Mouse (Mus musculus): ENCODE results near the gene Hpca. TPM values are rescaled to one million over a fixed set of nuclear protein-coding genes. Genes with fewer than 3 reads are reported as not detected.

Hpca gene
- polyA plus RNA-seq, 1 experiment from 2014 or later, result 19.6 TPM

DNA sequence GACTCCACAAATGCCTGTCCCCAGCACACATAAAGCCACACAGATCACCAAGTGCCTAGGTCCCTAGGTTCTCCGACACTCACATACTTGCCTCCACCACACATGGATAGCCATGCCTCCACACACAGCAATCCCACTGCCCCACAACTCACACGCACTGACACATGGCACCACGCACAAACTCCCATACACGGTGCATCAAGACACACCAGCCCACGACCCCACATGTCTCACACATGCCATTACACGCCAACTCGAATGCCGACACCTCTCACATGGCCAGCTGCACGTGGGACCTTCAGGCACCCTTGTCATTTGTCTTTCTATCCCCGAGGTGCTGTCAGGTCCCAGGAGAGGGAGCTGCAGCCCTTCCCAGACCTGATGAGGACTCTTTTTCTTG is 2.1 kb downstream of the Hpca start:
- Histone ChIP-seq H3K36me3 (ENCODE audit: poor library complexity, severe bottlenecking) (no peaks in the 10 kb centered on the region), H3K4me3 (no peak overlapping the region), H3K4me1 (peaks cover 37% of the 10 kb centered on the region), H3K27ac (no peak overlapping the region), H3K9ac (no peak overlapping the region), H3K9me3 (replicated peaks) (no peaks in the 10 kb centered on the region), H3K4me2 (peak overlapping the region; percentile 87; the same call in 1 of the 2 replicates), H3K27me3 (peaks cover 58% of the 10 kb centered on the region)
- ATAC-seq, result no peak
- 80% methylated on average over 10 of the region's 10 CpGs for WGBS

DNA sequence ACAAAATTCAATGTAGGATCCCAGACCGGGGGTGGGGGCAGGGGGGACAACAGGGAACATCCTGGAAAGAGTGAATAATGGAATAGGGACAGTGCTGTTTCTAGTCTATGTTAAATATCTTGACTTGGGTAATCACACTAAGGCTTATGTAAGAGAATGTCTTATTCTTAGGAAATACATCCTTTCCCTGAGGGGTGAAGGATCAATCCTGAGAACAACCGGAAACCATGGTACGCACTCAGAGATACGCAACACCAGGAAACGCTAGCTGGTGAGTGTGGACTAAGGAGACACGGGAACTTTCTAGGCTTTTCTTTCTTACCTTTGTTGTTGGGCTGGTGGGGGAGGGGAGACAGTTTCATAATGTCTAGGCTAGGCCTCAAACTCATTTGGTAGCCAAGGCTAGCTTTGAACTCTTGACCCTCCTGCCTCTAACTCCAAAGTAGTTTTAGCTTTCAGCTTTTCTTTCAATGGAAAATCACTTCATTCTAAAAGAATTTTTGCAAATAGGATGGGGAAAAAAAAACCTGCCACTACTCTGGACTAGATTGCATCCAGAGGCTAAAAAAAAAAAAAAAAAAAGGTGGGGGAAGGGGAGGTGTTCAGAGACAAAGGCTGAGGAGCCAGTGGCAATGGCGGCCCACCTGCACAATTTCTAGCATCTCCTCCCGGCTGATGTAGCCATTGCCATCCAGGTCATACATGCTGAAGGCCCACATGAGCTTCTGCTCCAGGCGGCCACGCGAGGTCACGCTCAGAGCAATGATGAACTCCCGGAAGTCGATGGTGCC is 3.9 kb downstream of the Hpca start:
- H3K9me3 ChIP-seq (replicated peaks), result no peaks in the 10 kb centered on the region
- H3K36me3 ChIP-seq (ENCODE audit: poor library complexity, severe bottlenecking), result no peaks in the 10 kb centered on the region
- H3K27me3 ChIP-seq, result peaks cover 45% of the 10 kb centered on the region
- no peak overlapping the region for H3K4me2 ChIP-seq
- 87% methylated on average over 14 of the region's 14 CpGs for WGBS
- H3K27ac ChIP-seq, result no peak overlapping the region
- H3K9ac ChIP-seq, result no peak overlapping the region
- no peak for ATAC-seq
- peaks cover 42% of the 10 kb centered on the region for H3K4me1 ChIP-seq
- no peak overlapping the region for H3K4me3 ChIP-seq

- ATAC-seq, result no peak
- Histone ChIP-seq H3K36me3 (ENCODE audit: poor library complexity, severe bottlenecking) (no peaks in the 10 kb centered on the region), H3K4me1 (peaks cover 51% of the 10 kb centered on the region), H3K4me3 (no peak overlapping the region), H3K4me2 (no peak overlapping the region), H3K27ac (no peak overlapping the region), H3K9me3 (replicated peaks) (no peaks in the 10 kb centered on the region), H3K9ac (no peak overlapping the region), H3K27me3 (peaks cover 35% of the 10 kb centered on the region)
- 88% methylated on average over 8 of the region's 8 CpGs for WGBS
Observed at GRCm38 (mm10) chr4:129116703-129117102, 5.1 kb downstream of the Hpca start.

- WGBS, result 29% methylated on average over 28 of the region's 28 CpGs
- no peaks in the 10 kb centered on the region for H3K9me3 ChIP-seq (replicated peaks)
- no peaks in the 10 kb centered on the region for H3K36me3 ChIP-seq (ENCODE audit: poor library complexity, severe bottlenecking)
- no peak overlapping the region for H3K9ac ChIP-seq
- 0 out of 2 replicates have a peak overlapping the region, but pooled peaks have one; percentile 11 for H3K4me2 ChIP-seq
- H3K4me3 ChIP-seq, result no peak overlapping the region
- peak; percentile 97 for ATAC-seq
- H3K4me1 ChIP-seq, result peaks cover 34% of the 10 kb centered on the region
- H3K27me3 ChIP-seq, result peaks cover 6% of the 10 kb centered on the region; the same call in 1 of the 2 replicates
- peak overlapping the region; percentile 28 for H3K27ac ChIP-seq
Observed at GRCm38 (mm10) chr4:129113083-129113988, 8.5 kb downstream of the Hpca start.

GRCm38 (mm10) chr4:129112231-129112630 is 9.6 kb downstream of the Hpca start:
- H3K36me3 ChIP-seq (ENCODE audit: poor library complexity, severe bottlenecking), result no peaks in the 10 kb centered on the region
- no peak overlapping the region for H3K27ac ChIP-seq
- H3K4me2 ChIP-seq, result no peak overlapping the region
- no peak overlapping the region for H3K9ac ChIP-seq
- ATAC-seq, result no peak
- WGBS, result 69% methylated on average over 13 of the region's 13 CpGs
- no peak overlapping the region for H3K4me3 ChIP-seq
- H3K27me3 ChIP-seq, result peaks cover 15% of the 10 kb centered on the region
- no peaks in the 10 kb centered on the region for H3K9me3 ChIP-seq (replicated peaks)
- peaks cover 34% of the 10 kb centered on the region for H3K4me1 ChIP-seq

GRCm38 (mm10) chr4:129111350-129111749 is 10.5 kb downstream of the Hpca start:
- no peak for ATAC-seq
- Histone ChIP-seq H3K36me3 (ENCODE audit: poor library complexity, severe bottlenecking) (no peaks in the 10 kb centered on the region), H3K4me1 (peaks cover 34% of the 10 kb centered on the region), H3K9me3 (replicated peaks) (no peaks in the 10 kb centered on the region), H3K4me2 (no peak overlapping the region), H3K27ac (no peak overlapping the region), H3K4me3 (no peak overlapping the region), H3K9ac (no peak overlapping the region), H3K27me3 (peaks cover 24% of the 10 kb centered on the region)
- WGBS, result 59% methylated on average over 11 of the region's 11 CpGs

DNA sequence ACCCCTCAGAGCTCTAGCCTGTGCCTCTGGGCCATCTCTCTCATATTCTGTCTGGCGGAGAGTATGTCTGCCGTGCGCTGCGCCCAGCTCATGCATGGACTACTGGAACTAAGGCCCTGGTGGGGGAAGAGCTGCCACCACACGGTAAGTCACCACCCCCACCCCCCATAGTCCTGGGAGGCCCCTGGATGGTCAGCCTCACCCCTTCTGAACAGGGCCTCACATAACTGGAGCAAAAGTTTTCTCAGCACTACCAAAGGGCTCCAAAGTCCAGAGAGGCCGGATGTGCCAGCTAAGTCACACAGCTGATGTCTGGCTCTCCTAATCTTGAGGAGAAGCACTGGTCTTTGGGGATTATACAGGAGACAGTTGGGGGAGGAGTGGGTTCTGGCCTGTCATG is 11.0 kb downstream of the Hpca start:
- Histone ChIP-seq H3K4me3 (no peak overlapping the region), H3K36me3 (ENCODE audit: poor library complexity, severe bottlenecking) (no peaks in the 10 kb centered on the region), H3K9ac (no peak overlapping the region), H3K27me3 (peaks cover 30% of the 10 kb centered on the region), H3K9me3 (replicated peaks) (no peaks in the 10 kb centered on the region), H3K27ac (no peak overlapping the region), H3K4me2 (no peak overlapping the region), H3K4me1 (peaks cover 31% of the 10 kb centered on the region)
- 93% methylated on average over 6 of the region's 6 CpGs for whole genome bisulfite sequencing
- ATAC-seq, result no peak

- WGBS, result 89% methylated on average over 7 of the region's 7 CpGs
- Histone ChIP-seq H3K27me3 (peaks cover 51% of the 10 kb centered on the region), H3K4me1 (peaks cover 23% of the 10 kb centered on the region)
Observed at GRCm38 (mm10) chr4:129108624-129109023, 13.2 kb downstream of the Hpca start.

DNA sequence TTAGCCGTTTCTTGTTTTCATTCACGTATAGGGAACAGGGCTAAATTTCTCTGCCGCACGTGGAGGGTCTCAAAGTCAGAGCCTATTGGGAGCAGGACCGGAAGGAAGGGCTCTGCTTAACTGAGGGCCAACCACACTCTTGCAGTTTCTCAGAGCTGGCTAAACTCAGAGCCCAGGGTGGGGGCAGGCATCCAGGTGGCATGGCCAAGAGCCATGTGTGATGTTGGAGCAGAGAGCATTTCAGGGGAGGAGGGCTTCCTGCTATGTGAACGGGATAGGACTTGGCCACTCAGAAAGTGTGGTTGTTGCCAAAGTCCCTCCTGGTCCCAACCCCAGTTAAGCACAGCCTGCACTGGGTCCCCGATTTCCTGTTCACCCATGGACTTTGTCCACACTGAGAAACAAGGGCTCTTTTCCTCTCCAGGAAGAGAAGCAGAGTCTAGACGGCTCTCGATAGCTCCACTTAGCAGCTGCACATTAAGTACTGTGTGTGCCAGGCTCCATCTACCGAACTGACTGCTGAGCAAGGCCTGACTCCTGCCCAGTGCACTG is 14.4 kb downstream of the Hpca start:
- Histone ChIP-seq H3K4me2 (no peak overlapping the region), H3K4me3 (no peak overlapping the region), H3K27me3 (peaks cover 60% of the 10 kb centered on the region), H3K9me3 (replicated peaks) (no peaks in the 10 kb centered on the region), H3K27ac (no peak overlapping the region), H3K4me1 (peaks cover 13% of the 10 kb centered on the region), H3K36me3 (ENCODE audit: poor library complexity, severe bottlenecking) (no peaks in the 10 kb centered on the region), H3K9ac (no peak overlapping the region)
- ATAC-seq, result no peak
- WGBS, result 70% methylated on average over 10 of the region's 10 CpGs

More at GRCm38 (mm10) chr4:129108624-129109023, 13.2 kb downstream of the Hpca start:
- no peak overlapping the region for H3K4me3 ChIP-seq
- no peak overlapping the region for H3K4me2 ChIP-seq
- H3K9me3 ChIP-seq (replicated peaks), result no peaks in the 10 kb centered on the region
- no peaks in the 10 kb centered on the region for H3K36me3 ChIP-seq (ENCODE audit: poor library complexity, severe bottlenecking)
- ATAC-seq, result no peak
- H3K27ac ChIP-seq, result no peak overlapping the region
- no peak overlapping the region for H3K9ac ChIP-seq

GRCm38 (mm10) chr4:129106073-129106472 is 15.8 kb downstream of the Hpca start:
- no peak overlapping the region for H3K4me3 ChIP-seq
- no peak for ATAC-seq
- peaks cover 6% of the 10 kb centered on the region; the same call in 1 of the 2 replicates for H3K4me1 ChIP-seq
- no peaks in the 10 kb centered on the region for H3K9me3 ChIP-seq (replicated peaks)
- no peaks in the 10 kb centered on the region for H3K36me3 ChIP-seq (ENCODE audit: poor library complexity, severe bottlenecking)
- 23% methylated on average over 9 of the region's 9 CpGs for WGBS
- no peak overlapping the region for H3K9ac ChIP-seq
- H3K27ac ChIP-seq, result no peak overlapping the region
- H3K27me3 ChIP-seq, result peaks cover 61% of the 10 kb centered on the region
- no peak overlapping the region for H3K4me2 ChIP-seq

DNA sequence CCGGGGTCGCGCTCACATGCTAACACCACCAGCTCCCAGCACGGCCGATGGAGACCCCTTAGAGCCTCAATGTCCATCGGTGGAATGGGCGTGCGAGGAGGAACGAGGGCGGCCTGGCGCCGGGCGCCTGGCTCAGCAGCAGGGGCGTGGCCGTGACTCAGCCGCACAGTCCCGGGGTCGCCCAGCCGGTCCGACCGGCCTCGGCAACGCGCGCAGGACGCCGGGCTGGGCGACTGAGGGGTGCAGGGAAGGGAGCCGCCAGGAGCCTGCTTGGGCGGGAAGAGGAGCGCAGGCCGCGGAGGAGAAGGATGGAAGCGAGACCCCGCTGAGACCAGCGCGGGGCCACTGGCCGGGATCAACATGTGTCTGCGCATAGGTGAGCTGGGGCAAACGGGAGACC is 16.5 kb downstream of the Hpca start, which contains the start of gene Tmem54:
TSS of gene Tmem54 (plus strand) at position 193 of the 400 bp plus-strand sequence.
- Histone ChIP-seq H3K9ac (peak within 1 kb of the TSS; percentile 34; the same call in 1 of the 2 replicates), H3K27ac (no peak within 1 kb of the TSS), H3K4me2 (peak within 1 kb of the TSS; percentile 52), H3K4me3 (peak within 1 kb of the TSS; percentile 25), H3K27me3 (peaks cover 61% of the 10 kb centered on the region), H3K9me3 (replicated peaks) (no peaks in the 10 kb centered on the region), H3K36me3 (ENCODE audit: poor library complexity, severe bottlenecking) (no peaks in the 10 kb centered on the region), H3K4me1 (peaks cover 6% of the 10 kb centered on the region; the same call in 1 of the 2 replicates)
- no peak for ATAC-seq
- 1% methylated on average over 40 of the region's 40 CpGs for WGBS

All from forebrain, embryonic 13.5 days (tissue).